Mouse (Mus musculus) neural tube, embryonic 14.5 days (tissue): ENCODE measurements around the gene Cfap36. TPM values are rescaled to one million over a fixed set of nuclear protein-coding genes. Genes with fewer than 3 reads are reported as not detected.

ENCODE experiments used
- ATAC-seq: fragments of 200-750 bp; cut with Nextera tagmentation; 2 replicates; pipeline ENCODE4 v1.8.0; 2017; ENCODE audit warnings: low read depth, mild to moderate bottlenecking, moderate TSS enrichment, moderate library complexity
- H3K27ac ChIP-seq: fragments of 300-500 bp; sonication (generic); 2 replicates; pipeline ENCODE4 v1.5.1; 2014; ENCODE audit warnings: low read depth, mild to moderate bottlenecking, control low read depth, low read length, moderate library complexity, mixed read lengths
- H3K27me3 ChIP-seq: fragments of 300-500 bp; sonication (generic); 2 replicates; pipeline ENCODE4 v1.6.1; 2014; ENCODE audit warnings: low read length; ENCODE audit not compliant: control insufficient read depth, insufficient read depth
- H3K36me3 ChIP-seq: fragments of 300-500 bp; sonication (generic); 2 replicates; pipeline ENCODE4 v1.6.1; 2014; ENCODE audit warnings: low read length, mixed read lengths; ENCODE audit not compliant: control insufficient read depth, insufficient read depth
- H3K4me1 ChIP-seq: fragments of 300-500 bp; sonication (generic); 2 replicates; pipeline ENCODE4 v1.6.1; 2014; ENCODE audit warnings: low read length; ENCODE audit not compliant: control insufficient read depth, insufficient read depth
- H3K4me2 ChIP-seq: fragments of 300-500 bp; sonication (generic); 2 replicates; pipeline ENCODE4 v1.6.1; 2014; ENCODE audit warnings: mild to moderate bottlenecking, low read depth, low read length, control low read depth
- H3K4me3 ChIP-seq: fragments of 300-500 bp; sonication (generic); 2 replicates; pipeline ENCODE4 v1.5.1; 2014; ENCODE audit warnings: low read depth, low read length, control low read depth, mixed read lengths
- H3K9ac ChIP-seq: fragments of 300-500 bp; sonication (generic); replicated peaks from 2 replicates; pipeline ENCODE4 v1.6.1; 2014; ENCODE audit warnings: low read depth, mild to moderate bottlenecking, control low read depth, low read length, mixed read lengths
- H3K9me3 ChIP-seq: fragments of 300-500 bp; sonication (generic); 2 replicates; pipeline ENCODE4 v1.6.1; 2016; ENCODE audit warnings: low read length; ENCODE audit not compliant: control insufficient read depth
- WGBS: fragments of 180-500 bp; shearing (Covaris S2); extraction: QIAGEN DNeasy Blood & Tissue Kit; methylation state at CpG from one replicate; pipeline ENCODE4 v1.1.7; 2014; 5-methylcytosine and 5-hydroxymethylcytosine counted together
- polyA plus RNA-seq: library from polyadenylated mRNA; unstranded; fragments of >200 nt; fragmentation: Nextera tagmentation; extraction: Ambion mirVana; gene quantifications from 2 replicates; pipeline ENCODE4 v1.2.1, GENCODE M21; 2014

The Cfap36 gene
- polyA plus RNA-seq = 123 and 141 TPM in 2 replicates

DNA sequence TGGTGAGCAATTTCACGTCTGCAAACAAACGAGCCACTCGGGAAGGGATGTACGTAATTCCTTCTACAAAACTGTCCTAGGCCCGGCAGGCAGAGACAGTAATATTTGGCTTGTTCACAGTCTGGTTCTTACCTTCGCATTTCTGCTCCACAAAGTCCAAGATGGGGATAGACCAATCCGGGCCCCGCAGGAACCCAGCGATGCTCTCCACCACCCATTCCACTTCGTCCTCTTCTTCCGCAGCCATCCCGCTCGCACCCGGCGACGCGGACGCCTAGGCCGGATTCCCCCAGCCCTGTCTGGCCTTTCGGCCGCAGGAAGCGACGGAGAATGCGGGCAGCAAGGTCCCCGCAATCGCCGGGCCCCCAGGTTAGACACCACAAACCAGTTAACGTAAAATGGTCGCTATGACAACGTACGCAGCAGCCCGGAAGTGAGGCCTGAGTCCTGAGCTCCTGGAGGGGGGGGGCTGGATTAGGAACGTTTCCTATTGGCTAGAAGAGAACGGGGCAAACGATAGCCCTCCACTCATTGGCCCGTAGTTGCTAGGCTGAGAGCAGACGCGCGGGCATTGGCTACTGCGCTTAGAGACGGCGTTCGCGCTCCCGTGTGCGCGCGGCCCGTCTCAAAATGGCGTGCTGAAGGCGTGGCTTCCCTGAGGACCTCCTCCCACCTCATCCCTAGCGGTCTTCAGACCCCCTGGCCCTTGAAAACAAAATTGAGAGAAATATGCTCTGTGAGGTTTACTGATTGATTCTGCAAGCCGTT, at the start of gene Cfap36:
Gene Cfap36, minus strand, starts transcription at position 527 of the 768 bp plus-strand sequence.
- H3K4me3 ChIP-seq = peak within 1 kb of the TSS; percentile 84
- H3K27me3 ChIP-seq = no peaks in the 10 kb centered on the region
- H3K4me2 ChIP-seq = peak within 1 kb of the TSS; percentile 92
- ATAC-seq = peak; percentile 100
- H3K9me3 ChIP-seq = no peaks in the 10 kb centered on the region
- peak within 1 kb of the TSS; percentile 87 for H3K27ac ChIP-seq
- WGBS = 1% methylated on average over 53 of the region's 53 CpGs
- peaks cover 4% of the 10 kb centered on the region; the same call in 1 of the 2 replicates for H3K36me3 ChIP-seq
- H3K9ac ChIP-seq = peak within 1 kb of the TSS; percentile 65
- peaks cover 12% of the 10 kb centered on the region for H3K4me1 ChIP-seq

GRCm38 (mm10) chr11:29287305-29287704, 40.1 kb upstream of the Cfap36 start:
- no peak overlapping the region for H3K4me3 ChIP-seq
- H3K27me3 ChIP-seq = no peaks in the 10 kb centered on the region
- no peaks in the 10 kb centered on the region for H3K36me3 ChIP-seq
- ATAC-seq = no peak
- H3K4me2 ChIP-seq = no peak overlapping the region
- H3K27ac ChIP-seq = no peak overlapping the region
- H3K4me1 ChIP-seq = no peaks in the 10 kb centered on the region
- no peak overlapping the region for H3K9ac ChIP-seq
- no peaks in the 10 kb centered on the region for H3K9me3 ChIP-seq

DNA sequence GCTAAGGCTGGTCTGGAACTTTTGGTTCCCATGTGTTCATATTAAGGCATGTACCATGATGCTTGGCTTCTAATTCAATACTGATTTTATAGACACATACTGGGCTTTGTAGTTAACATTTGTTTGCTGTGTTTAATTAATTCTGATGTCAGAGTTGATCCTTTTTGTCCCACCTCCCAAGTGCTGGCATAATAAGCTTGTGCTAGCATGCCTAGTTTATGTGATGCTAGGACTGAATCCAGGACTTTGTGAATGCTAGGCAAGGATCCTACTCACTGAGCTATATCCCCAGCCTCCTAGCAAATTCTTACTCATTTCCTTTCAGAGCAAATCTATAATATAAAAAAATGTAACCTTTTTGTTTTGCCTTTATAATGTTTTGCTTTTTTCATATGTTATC, 38.8 kb upstream of the Cfap36 start:
- no peak overlapping the region for H3K27ac ChIP-seq
- no peaks in the 10 kb centered on the region for H3K36me3 ChIP-seq
- no peaks in the 10 kb centered on the region for H3K9me3 ChIP-seq
- H3K4me1 ChIP-seq = no peaks in the 10 kb centered on the region
- no peak for ATAC-seq
- H3K4me2 ChIP-seq = no peak overlapping the region
- no peak overlapping the region for H3K9ac ChIP-seq
- no peak overlapping the region for H3K4me3 ChIP-seq
- H3K27me3 ChIP-seq = no peaks in the 10 kb centered on the region

DNA sequence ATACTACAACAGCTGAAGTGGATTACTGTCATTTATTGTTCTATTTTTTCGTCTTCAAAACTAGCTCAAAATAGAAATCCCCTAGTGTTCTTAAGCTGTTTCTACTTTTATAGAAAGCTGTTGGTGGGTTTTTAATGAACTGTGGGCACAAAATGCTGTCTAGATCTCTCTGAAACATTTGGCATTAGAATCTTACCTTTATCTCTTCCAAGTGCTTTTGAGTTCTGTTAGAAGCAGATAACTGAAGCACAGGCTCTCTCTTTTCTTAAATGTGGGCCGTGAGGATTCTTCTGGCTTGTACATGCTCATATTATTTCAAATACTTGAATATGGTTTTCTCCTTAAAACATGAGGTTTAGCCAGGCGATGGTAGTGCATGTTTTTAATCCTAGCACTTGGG, 27.5 kb upstream of the Cfap36 start:
- Histone ChIP-seq H3K36me3 (no peaks in the 10 kb centered on the region), H3K9ac (no peak overlapping the region), H3K4me2 (no peak overlapping the region), H3K27me3 (no peaks in the 10 kb centered on the region), H3K4me3 (no peak overlapping the region), H3K4me1 (no peaks in the 10 kb centered on the region), H3K9me3 (no peaks in the 10 kb centered on the region), H3K27ac (no peak overlapping the region)
- 85% methylated on average over 3 of the region's 3 CpGs for WGBS
- ATAC-seq = no peak

DNA sequence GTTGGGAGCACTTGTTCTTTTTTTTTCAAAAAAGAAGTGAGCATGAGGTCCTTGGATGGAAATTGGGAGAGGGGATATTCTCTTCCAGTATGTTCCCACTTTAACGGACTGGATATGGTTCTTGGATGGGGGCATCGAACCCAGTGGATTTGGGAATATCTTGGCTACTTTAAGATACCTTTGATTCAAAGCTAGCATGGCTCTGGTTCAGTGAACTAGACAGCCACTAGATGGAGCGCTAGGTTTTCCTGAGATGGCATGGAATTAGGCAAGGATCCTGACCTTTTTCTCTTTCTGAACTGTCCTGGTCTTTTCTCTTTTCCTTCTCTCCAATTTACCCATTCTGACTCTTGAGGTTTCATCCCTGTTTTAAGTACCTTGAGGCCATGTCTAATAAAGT, 20.6 kb upstream of the Cfap36 start:
- Histone ChIP-seq H3K27ac (no peak overlapping the region), H3K9ac (no peak overlapping the region), H3K4me3 (no peak overlapping the region), H3K27me3 (no peaks in the 10 kb centered on the region), H3K4me2 (no peak overlapping the region), H3K36me3 (no peaks in the 10 kb centered on the region), H3K4me1 (no peaks in the 10 kb centered on the region), H3K9me3 (no peaks in the 10 kb centered on the region)
- ATAC-seq = peak; percentile 79; the same call in 1 of the 2 replicates
- 26% methylated on average over 3 of the region's 3 CpGs for whole genome bisulfite sequencing

GRCm38 (mm10) chr11:29254643-29255042, 7.4 kb upstream of the Cfap36 start:
- Histone ChIP-seq H3K9ac (no peak overlapping the region), H3K9me3 (no peaks in the 10 kb centered on the region), H3K4me2 (no peak overlapping the region), H3K27ac (no peak overlapping the region), H3K4me1 (no peaks in the 10 kb centered on the region), H3K36me3 (no peaks in the 10 kb centered on the region), H3K4me3 (no peak overlapping the region), H3K27me3 (no peaks in the 10 kb centered on the region)
- WGBS = 74% methylated on average over 1 of the region's 1 CpGs
- ATAC-seq = no peak

DNA sequence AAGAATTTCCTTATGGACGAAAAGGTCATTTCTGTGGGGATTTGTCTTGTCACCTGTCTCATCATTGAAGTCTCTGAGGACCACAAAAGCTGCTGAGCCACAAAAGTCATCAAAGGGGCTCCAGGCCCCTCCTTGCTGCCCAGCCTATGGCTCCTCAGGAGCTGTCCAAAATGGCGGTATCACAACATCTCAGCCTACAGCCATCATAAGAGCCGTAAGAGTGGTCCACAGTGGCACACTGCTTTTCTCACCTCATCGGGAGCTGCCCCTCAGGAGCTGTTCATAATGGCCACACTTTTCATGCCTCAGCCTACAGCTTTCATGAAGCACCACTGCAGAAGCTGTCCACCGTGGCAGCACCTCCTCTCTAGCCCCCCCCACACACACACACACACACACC, 1.2 kb upstream of the Cfap36 start:
- Histone ChIP-seq H3K9ac (no peak overlapping the region), H3K9me3 (no peaks in the 10 kb centered on the region), H3K36me3 (peaks cover 4% of the 10 kb centered on the region; the same call in 1 of the 2 replicates), H3K27ac (no peak overlapping the region), H3K4me2 (no peak overlapping the region), H3K27me3 (no peaks in the 10 kb centered on the region), H3K4me3 (no peak overlapping the region), H3K4me1 (peaks cover 12% of the 10 kb centered on the region)
- no peak for ATAC-seq
- WGBS = 95% methylated on average over 5 of the region's 5 CpGs

DNA sequence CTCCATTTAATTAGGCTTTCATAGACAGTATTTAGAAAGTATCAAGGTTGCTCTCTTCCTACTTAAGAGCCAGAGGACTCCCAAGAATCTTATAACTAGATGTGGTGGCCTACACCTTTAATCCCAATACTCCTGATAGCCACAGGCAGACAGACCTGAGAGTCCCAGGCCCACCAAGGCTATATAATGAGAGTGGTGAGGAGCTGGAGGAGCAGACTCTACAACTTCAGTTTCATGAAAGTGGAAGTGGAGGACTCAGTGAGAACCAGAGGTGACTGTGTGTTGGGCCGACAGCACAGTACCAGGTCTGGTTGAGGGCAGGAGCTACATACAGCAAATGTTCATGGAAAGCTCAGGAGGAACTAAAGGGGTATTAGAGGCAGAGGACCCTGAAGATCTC, 516 bp upstream of the Cfap36 start:
- Histone ChIP-seq H3K4me1 (peaks cover 12% of the 10 kb centered on the region), H3K9ac (no peak overlapping the region), H3K27me3 (no peaks in the 10 kb centered on the region), H3K4me2 (peak overlapping the region; percentile 9; the same call in 1 of the 2 replicates), H3K27ac (no peak overlapping the region), H3K9me3 (no peaks in the 10 kb centered on the region), H3K4me3 (peak overlapping the region; percentile 84), H3K36me3 (peaks cover 4% of the 10 kb centered on the region; the same call in 1 of the 2 replicates)
- ATAC-seq = peak; percentile 25
- 93% methylated on average over 1 of the region's 1 CpGs for whole genome bisulfite sequencing

- no peak for ATAC-seq
- Histone ChIP-seq H3K27ac (no peak overlapping the region), H3K4me1 (peaks cover 12% of the 10 kb centered on the region), H3K9me3 (no peaks in the 10 kb centered on the region), H3K36me3 (peaks cover 4% of the 10 kb centered on the region; the same call in 1 of the 2 replicates), H3K9ac (peak overlapping the region; percentile 65; the same call in 1 of the 2 replicates), H3K4me2 (peak overlapping the region; percentile 92), H3K27me3 (no peaks in the 10 kb centered on the region), H3K4me3 (peak overlapping the region; percentile 84)
- WGBS = 60% methylated on average over 4 of the region's 4 CpGs
These were observed 1.2 kb downstream of the Cfap36 start for GRCm38 (mm10) chr11:29245988-29246387.
